Mouse (Mus musculus) liver, embryonic 12.5 days (tissue): ENCODE data around the gene Gm20737. TPM values are rescaled to one million over a fixed set of nuclear protein-coding genes. Genes with fewer than 3 reads are reported as not detected.
"Not testable (repeated sequence)": the region's sequence is repeated elsewhere in the genome, so short reads cannot be mapped to it uniquely, and the experiment has no call there.

Source experiments
- ATAC-seq: fragments of 200-750 bp; cut with Nextera tagmentation; 2 replicates; pipeline ENCODE4 v1.8.0; 2017; ENCODE audit warnings: moderate number of reproducible peaks, mild to moderate bottlenecking, moderate library complexity
- H3K27ac ChIP-seq: fragments of 300-500 bp; sonication (generic); 2 replicates; pipeline ENCODE4 v1.5.1; 2016; ENCODE audit warnings: mild to moderate bottlenecking
- H3K27me3 ChIP-seq: fragments of 300-500 bp; sonication (generic); replicated peaks from 2 replicates; pipeline ENCODE4 v1.6.1; 2016; ENCODE audit warnings: mild to moderate bottlenecking, moderate library complexity
- H3K36me3 ChIP-seq: fragments of 300-500 bp; sonication (generic); 2 replicates; pipeline ENCODE4 v1.6.1; 2016; ENCODE audit warnings: mild to moderate bottlenecking, moderate library complexity
- H3K4me1 ChIP-seq: fragments of 300-500 bp; sonication (generic); 2 replicates; pipeline ENCODE4 v1.6.1; 2016
- H3K4me2 ChIP-seq: fragments of 300-500 bp; sonication (generic); 2 replicates; pipeline ENCODE4 v1.6.1; 2016; ENCODE audit warnings: mild to moderate bottlenecking, moderate library complexity
- H3K4me3 ChIP-seq: fragments of 300-500 bp; sonication (generic); 2 replicates; pipeline ENCODE4 v1.5.1; 2016; ENCODE audit warnings: mild to moderate bottlenecking, moderate library complexity
- H3K9ac ChIP-seq: fragments of 300-500 bp; sonication (generic); 2 replicates; pipeline ENCODE4 v1.6.1; 2016; ENCODE audit warnings: mild to moderate bottlenecking, moderate library complexity
- H3K9me3 ChIP-seq: fragments of 300-500 bp; sonication (generic); replicated peaks from 2 replicates; pipeline ENCODE4 v1.6.1; 2016; ENCODE audit warnings: mild to moderate bottlenecking, moderate library complexity
- WGBS: fragments of 180-500 bp; shearing (Covaris S2); methylation state at CpG from one replicate; pipeline ENCODE4 v1.1.7; 2016; ENCODE audit not compliant: insufficient replicate concordance; 5-methylcytosine and 5-hydroxymethylcytosine counted together
- polyA plus RNA-seq: library from polyadenylated mRNA; unstranded; fragments of >200 nt; fragmentation: Nextera tagmentation; extraction: Ambion mirVana; gene quantifications from 2 replicates; pipeline ENCODE4 v1.2.1, GENCODE M21; 2016

Gene Gm20737
- polyA plus RNA-seq: not detected in 2 replicates

- not testable (repeated sequence) for H3K9me3 ChIP-seq, H3K9ac ChIP-seq, ATAC-seq
Measured at GRCm38 (mm10) chrY:10535942-10536341, at the start of gene Gm20737. Gene Gm20737 (minus strand): TSS chrY:10536042.

GRCm38 (mm10) chrY:10553153-10553552 lies 17.3 kb upstream of the Gm20737 start, which contains the start of gene Gm21775:
Gene Gm21775 (plus strand): TSS chrY:10553453.
- H3K36me3 ChIP-seq, H3K4me1 ChIP-seq, H3K4me2 ChIP-seq, H3K9me3 ChIP-seq, ATAC-seq, H3K9ac ChIP-seq, H3K27ac ChIP-seq, H3K27me3 ChIP-seq, H3K4me3 ChIP-seq: not testable (repeated sequence)
- 65% methylated on average over 4 of the region's 5 CpGs for WGBS

More at GRCm38 (mm10) chrY:10535942-10536341, at the start of gene Gm20737:
- H3K4me1 ChIP-seq, H3K4me3 ChIP-seq, H3K4me2 ChIP-seq, H3K27me3 ChIP-seq, H3K36me3 ChIP-seq, H3K27ac ChIP-seq: not testable (repeated sequence)

Other genes starting within 250 kb of the Gm20737 start
- gene Gm20834, start 211.5 kb downstream of the Gm20737 start, polyA plus RNA-seq: not detected in 2 replicates
- not detected in 2 replicates for gene Gm28510, start 123.3 kb downstream of the Gm20737 start, polyA plus RNA-seq
- not detected in 2 replicates for gene Gm21775, start 17.4 kb upstream of the Gm20737 start, polyA plus RNA-seq
- gene Gm21900, start 80.3 kb upstream of the Gm20737 start, polyA plus RNA-seq: not detected in 2 replicates
- gene Gm20777, start 216.4 kb upstream of the Gm20737 start, polyA plus RNA-seq: not detected in 2 replicates